Mouse (Mus musculus): ENCODE measurements at regions not wholly inside any gene's neighbourhood (a gene's known extent, or its start where the extent isn't known, plus 50 kb on each side); places are given as distances from the start of the nearest gene placed in this dataset.

DNA sequence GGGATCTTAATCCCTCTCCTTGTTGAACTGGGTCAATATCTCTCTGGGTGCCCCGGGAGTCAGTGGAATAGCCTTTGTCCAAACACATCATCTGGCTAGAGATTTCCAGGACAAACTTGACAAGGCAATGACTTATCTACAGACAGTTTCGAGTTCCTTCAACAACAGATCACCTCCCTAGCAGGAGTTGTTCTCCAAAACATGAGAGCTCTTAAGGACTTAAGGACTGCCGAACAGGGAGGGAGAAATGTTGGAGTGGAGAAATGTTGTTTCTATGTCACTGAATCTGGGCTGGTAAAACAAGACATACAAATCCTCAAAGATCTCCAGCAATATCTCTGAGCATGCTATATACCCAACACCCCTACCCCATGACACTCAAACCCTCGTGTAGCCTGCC lies 59.7 kb upstream of the Cox10 start:
- H3K9ac ChIP-seq: no peak overlapping the region
- H3K36me3 ChIP-seq: no peaks in the 10 kb centered on the region
- no peak overlapping the region for H3K27ac ChIP-seq (replicated peaks)
- no peaks in the 10 kb centered on the region for H3K9me3 ChIP-seq
- H3K4me2 ChIP-seq: no peak overlapping the region
- H3K4me1 ChIP-seq: no peaks in the 10 kb centered on the region
- 45% methylated on average over 4 of the region's 4 CpGs for WGBS
- no peaks in the 10 kb centered on the region; the same call in 1 of the 2 replicates for H3K27me3 ChIP-seq (replicated peaks)
- H3K4me3 ChIP-seq: no peak overlapping the region
- ATAC-seq (ENCODE audit: extremely low read depth, insufficient number of reproducible peaks, low FRiP score, low TSS enrichment): no peak

DNA sequence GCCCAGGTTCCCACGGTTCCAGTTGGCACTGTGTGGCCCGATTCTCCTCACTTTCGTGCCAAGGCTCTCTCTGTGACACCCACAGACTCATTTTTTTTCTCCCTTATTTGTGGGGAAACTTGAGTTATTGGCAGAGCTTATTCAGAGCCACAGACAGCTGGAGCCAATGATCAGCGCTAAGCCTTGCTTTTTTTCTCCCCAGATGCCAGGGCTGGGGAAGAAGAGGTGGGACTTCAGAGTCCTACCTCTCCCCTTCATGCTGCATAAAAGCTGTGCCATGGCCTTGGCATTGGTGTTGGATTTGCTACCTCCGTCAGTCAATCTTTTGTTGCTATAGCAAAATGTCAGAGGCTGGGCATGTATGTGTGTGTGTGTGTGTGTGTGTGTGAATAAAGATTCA lies 56.5 kb upstream of the Cox10 start:
- no peak for ATAC-seq (ENCODE audit: extremely low read depth, insufficient number of reproducible peaks, low FRiP score, low TSS enrichment)

DNA sequence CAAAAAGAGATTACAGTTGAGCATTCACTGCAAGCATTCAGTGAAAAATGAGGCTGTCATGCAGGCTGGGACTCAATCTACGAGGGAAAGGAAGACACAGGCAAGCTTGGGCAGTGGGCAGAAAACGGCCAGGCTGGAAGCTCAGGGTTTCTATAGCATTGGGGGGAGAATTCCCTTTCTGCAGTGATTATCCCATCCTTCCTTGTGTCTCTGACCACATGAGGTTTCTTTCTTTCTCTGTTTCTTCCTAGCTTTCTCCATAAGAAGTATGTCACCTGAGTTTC lies 56.0 kb upstream of the Cox10 start:
- H3K9me3 ChIP-seq: no peaks in the 10 kb centered on the region
- no peaks in the 10 kb centered on the region for H3K36me3 ChIP-seq
- no peak overlapping the region for H3K9ac ChIP-seq
- ATAC-seq (ENCODE audit: extremely low read depth, insufficient number of reproducible peaks, low FRiP score, low TSS enrichment): no peak
- no peak overlapping the region for H3K4me3 ChIP-seq
- H3K4me1 ChIP-seq: no peaks in the 10 kb centered on the region
- 72% methylated on average over 2 of the region's 2 CpGs for WGBS
- H3K27me3 ChIP-seq (replicated peaks): peaks cover 3% of the 10 kb centered on the region
- H3K27ac ChIP-seq (replicated peaks): no peak overlapping the region
- no peak overlapping the region for H3K4me2 ChIP-seq

More for the DNA sequence above, 56.5 kb upstream of the Cox10 start:
- Histone ChIP-seq H3K4me3 (no peak overlapping the region), H3K4me2 (no peak overlapping the region), H3K4me1 (no peaks in the 10 kb centered on the region), H3K9me3 (no peaks in the 10 kb centered on the region), H3K27me3 (replicated peaks) (peaks cover 1% of the 10 kb centered on the region), H3K9ac (no peak overlapping the region), H3K27ac (replicated peaks) (no peak overlapping the region), H3K36me3 (no peaks in the 10 kb centered on the region)
- 82% methylated on average over 5 of the region's 5 CpGs for WGBS

DNA sequence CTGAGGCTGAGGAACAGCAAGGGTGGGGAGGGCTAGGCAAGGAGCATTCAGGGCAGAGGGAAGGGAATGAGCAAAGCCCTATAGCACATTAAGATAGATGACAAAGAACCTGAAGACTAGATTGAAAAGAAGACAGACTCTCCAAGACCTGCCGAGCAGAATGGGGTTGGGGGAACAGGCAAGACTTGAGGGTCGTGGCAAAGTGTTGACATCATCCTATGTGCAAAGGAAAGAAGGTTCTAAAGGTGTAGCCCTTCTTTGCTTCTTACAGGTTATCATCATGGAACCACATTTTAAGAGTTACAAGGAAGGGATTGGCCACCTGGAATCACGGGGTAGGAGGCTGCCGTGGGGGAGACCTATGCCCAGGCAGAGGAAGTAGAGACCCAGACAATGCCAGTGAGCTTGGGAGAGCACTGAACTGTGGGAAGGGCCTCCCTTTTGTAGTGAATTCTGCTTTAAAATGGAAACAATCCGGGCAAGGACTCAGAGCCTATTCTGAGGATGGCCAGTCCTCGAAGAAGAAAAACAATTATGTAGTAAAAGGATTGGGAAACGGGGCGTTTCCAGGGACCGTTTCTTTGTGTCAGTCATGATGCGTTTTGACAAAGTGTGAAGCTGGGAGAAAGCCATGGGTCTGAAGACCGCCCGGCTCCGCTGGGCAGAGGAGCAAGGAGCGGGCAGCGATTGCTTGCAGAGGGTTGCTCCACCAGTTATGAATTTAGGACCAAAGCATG lies 55.5 kb upstream of the Cox10 start:
- Histone ChIP-seq H3K4me2 (no peak overlapping the region), H3K27ac (replicated peaks) (no peak overlapping the region), H3K9me3 (no peaks in the 10 kb centered on the region), H3K4me3 (no peak overlapping the region), H3K36me3 (no peaks in the 10 kb centered on the region), H3K9ac (no peak overlapping the region), H3K4me1 (no peaks in the 10 kb centered on the region), H3K27me3 (replicated peaks) (peaks cover 3% of the 10 kb centered on the region)
- 82% methylated on average over 15 of the region's 15 CpGs for WGBS
- ATAC-seq (ENCODE audit: extremely low read depth, insufficient number of reproducible peaks, low FRiP score, low TSS enrichment): no peak

Data from heart, embryonic 13.5 days (tissue).